Mouse (Mus musculus): ENCODE data around the gene Olfr535. TPM values are rescaled to one million over a fixed set of nuclear protein-coding genes. Genes with fewer than 3 reads are reported as not detected.

Olfr535 gene
- polyA plus RNA-seq, 1 experiment, result not detected

DNA sequence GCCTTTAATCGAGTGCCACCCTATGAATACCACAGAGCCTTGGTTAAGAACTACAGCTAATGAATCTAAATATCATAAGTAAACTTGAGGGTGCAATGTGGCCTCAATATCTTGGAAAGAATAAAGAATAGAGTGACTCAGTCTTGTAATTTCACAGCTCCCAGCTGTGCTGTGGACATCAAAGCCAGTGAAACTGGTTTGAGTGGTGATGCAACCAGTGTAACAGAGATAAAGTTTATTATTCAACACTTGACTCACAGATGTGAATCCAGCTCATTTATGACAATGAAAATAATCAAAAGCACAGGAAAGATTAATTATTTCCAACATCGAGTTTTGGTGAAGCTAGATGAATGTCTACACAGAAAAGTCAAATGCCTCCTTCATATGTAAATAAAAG is 55.7 kb downstream of the Olfr535 start:
- Histone ChIP-seq H3K27me3 (ENCODE audit: control insufficient read depth, insufficient read depth, low read length) (no peaks in the 10 kb centered on the region), H3K36me3 (ENCODE audit: control insufficient read depth, insufficient read depth, low read length) (no peaks in the 10 kb centered on the region), H3K4me3 (ENCODE audit: control insufficient read depth, low read depth, low read length) (no peak overlapping the region), H3K27ac (ENCODE audit: control insufficient read depth, insufficient read depth, low read depth, low read length) (no peak overlapping the region), H3K4me1 (ENCODE audit: control insufficient read depth, insufficient read depth, low read length) (no peaks in the 10 kb centered on the region)
- no peak for TF ChIP-seq POLR2A (IDR thresholded peaks at IDR 0.05; ENCODE audit: control insufficient read depth, low read depth, low read length)
- no peak for TF ChIP-seq CTCF (IDR thresholded peaks at IDR 0.05; ENCODE audit: control insufficient read depth, insufficient read depth, insufficient replicate concordance, low read depth, low read length)

Other genes starting within 250 kb of the Olfr535 start
- gene 5830411N06Rik, start 236.9 kb upstream of the Olfr535 start, polyA plus RNA-seq (2012; rRNA removed), result 0.13 and 0.19 TPM in 2 replicates
- gene Olfr525, start 163.4 kb upstream of the Olfr535 start, polyA plus RNA-seq (2012; rRNA removed), result not detected in 2 replicates
- not detected in 2 replicates for gene Olfr527, start 150.2 kb upstream of the Olfr535 start, polyA plus RNA-seq (2012; rRNA removed)
- not detected in 2 replicates for gene Olfr60, start 122.5 kb upstream of the Olfr535 start, polyA plus RNA-seq (2012; rRNA removed)
- not detected in 2 replicates for gene Olfr530, start 107.9 kb upstream of the Olfr535 start, polyA plus RNA-seq (2012; rRNA removed)
- gene Olfr531, start 81.3 kb upstream of the Olfr535 start, polyA plus RNA-seq (2012; rRNA removed), result not detected in 2 replicates
- not detected in 2 replicates for gene Olfr532, start 62.6 kb upstream of the Olfr535 start, polyA plus RNA-seq (2012; rRNA removed)
- gene Olfr533, start 20.8 kb upstream of the Olfr535 start, polyA plus RNA-seq (2012; rRNA removed), result not detected in 2 replicates
- not detected in 2 replicates for gene Olfr536, start 23.2 kb downstream of the Olfr535 start, polyA plus RNA-seq (2012; rRNA removed)
- 0.11 and 0.13 TPM in 2 replicates for gene Olfr538, start 83.7 kb downstream of the Olfr535 start, polyA plus RNA-seq (2012; rRNA removed)
- gene Olfr46, start 117.1 kb downstream of the Olfr535 start, polyA plus RNA-seq (2012; rRNA removed), result 0.17 and 0.32 TPM in 2 replicates
- gene Olfr61, start 144.8 kb downstream of the Olfr535 start, polyA plus RNA-seq (2012; rRNA removed), result 0.08 and 0.26 TPM in 2 replicates
- gene Olfr53, start 162.2 kb downstream of the Olfr535 start, polyA plus RNA-seq (2012; rRNA removed), result 0.28 TPM in 1 of 2 replicates, not detected in the other
- gene Olfr539, start 175.7 kb downstream of the Olfr535 start, polyA plus RNA-seq (2012; rRNA removed), result 0.65 and 0.82 TPM in 2 replicates
- gene Olfr45, start 197.7 kb downstream of the Olfr535 start, polyA plus RNA-seq (2012; rRNA removed), result not detected in 2 replicates
- gene Olfr541, start 213.1 kb downstream of the Olfr535 start, polyA plus RNA-seq (2012; rRNA removed), result not detected in 2 replicates

Measured in testis, adult 2 months (tissue).